Mouse (Mus musculus) CD4-positive, CD25-positive, alpha-beta regulatory T cell, adult 2 months (primary cell): ENCODE results near the gene Tubgcp4.
"Not testable (repeated sequence)": the region's sequence is repeated elsewhere in the genome, so short reads cannot be mapped to it uniquely, and the experiment has no call there.

ENCODE experiments used
- DNase-seq: peaks from one replicate; pipeline ENCODE4 v3.0.0-alpha.2; 2012; ENCODE audit warnings: low read depth, low spot score

The Tubgcp4 gene

DNA sequence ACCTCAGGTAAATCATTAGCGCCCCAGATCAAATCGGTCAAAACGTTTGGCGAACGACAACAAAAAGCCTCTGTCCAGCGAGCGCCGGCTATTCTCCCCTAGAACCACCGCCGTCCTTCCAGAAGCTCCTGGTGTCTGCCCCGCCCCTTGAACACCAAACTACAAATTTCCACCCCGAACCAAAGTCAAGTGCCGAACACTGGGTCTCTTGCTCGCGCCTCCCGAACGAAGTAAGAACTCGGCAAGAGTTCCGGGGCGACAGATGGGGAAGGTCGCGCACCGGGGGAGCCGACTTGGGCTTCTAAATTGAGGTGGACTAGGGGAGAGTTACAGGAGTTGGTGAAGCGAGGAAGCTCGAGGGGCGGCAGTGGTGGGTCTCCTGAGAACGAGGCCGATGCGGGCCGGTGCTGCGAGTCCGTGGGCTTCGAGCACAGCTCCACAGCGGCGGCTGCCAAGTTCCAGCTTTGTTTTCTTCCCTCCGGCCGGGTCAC, at the start of gene Tubgcp4:
TSS of gene Tubgcp4 (plus strand) at position 174 of the 491 bp plus-strand sequence.
- DNase-seq, result peak; percentile 59

DNA sequence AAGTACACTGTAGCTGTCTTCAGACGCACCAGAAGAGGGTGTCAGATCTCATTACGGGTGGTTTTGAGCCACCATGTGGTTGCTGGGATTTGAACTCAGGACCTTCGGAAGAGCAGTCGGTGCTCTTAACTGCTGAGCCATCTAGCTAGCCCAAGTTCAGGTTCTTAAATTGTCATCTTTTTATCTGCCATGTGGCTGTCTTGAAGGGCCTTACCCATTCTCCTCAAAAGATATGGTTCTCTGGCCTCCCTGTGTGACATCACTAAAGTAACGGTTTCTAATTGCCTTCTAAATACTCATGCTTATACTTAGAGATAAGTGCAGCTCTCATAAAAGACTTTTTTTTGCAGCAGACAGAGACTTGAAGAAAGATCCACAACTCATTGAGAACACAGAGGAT, 44.2 kb upstream of the Tubgcp4 start:
- not testable (repeated sequence) for DNase-seq

DNA sequence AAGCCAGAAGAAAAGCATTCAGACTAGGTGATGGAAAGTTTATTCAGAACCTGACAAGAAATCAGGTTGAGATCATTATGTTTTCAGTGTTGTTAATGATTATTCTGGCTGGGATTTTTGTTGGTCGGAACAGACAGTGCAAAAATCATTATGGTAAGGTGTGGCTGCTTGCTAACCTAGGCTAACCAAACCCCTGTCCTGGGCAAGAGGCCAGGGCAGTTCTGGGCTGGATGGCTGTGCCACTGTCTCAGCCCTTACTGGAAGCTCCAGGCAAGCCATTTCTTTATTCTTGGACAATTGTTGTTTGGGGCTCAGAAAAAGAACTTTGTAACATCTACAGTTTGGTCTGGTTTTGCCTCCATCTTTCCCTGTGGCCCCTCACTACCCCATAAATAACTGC, 42.9 kb upstream of the Tubgcp4 start:
- DNase-seq, result no peak

DNA sequence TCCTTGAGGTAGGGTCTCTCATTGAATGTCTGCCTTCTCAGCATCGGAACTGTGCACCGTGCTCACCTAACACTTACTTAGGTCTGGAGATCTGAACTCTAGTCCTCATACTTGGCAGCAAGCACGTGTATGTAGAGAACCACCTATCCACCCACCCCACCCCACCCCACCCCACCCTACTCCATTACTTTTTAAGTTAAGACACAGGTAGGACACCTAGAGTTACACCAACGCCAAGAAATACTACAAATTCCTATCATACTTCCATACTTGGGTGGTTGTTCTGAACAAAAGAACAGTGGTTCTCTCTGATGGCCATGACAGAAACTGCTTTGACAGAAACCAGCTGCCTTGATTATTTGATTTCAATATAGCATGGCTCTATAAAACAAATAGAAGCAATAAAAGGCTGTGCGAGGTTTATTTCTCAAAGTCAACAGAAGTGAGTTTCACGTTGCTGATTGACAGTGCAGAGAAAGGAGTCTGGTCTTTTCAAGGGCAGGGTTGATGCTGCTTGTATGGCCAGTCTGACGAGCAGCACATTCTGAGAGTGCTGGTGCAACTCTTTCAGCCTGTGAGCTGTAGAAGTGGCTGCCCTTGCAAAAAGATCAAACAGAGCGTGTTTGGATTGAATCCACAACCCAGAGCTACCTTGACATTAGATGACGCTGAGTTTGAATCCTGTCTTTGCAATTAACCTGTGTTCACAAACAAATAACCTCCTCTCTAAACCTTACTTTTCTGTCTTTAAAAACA, 41.4 kb upstream of the Tubgcp4 start:
- DNase-seq, result no peak

DNA sequence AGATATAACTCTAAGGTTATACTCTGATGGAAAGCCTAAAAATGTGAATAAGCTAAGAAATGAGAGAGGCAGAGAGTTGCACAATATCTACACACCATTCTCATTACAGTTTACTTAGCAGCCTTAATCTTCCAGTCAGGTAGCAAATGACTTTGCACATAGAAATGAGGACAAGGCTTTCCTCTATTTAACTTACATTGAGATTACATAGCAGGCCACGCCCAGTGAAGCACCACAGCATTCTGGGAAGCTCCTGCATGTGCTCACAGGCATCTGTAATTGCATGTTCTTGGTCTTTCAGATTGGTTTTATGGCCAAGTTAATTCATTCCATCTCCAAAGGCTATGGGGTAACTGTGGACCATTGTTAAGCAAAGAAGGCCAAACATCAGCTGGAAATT, 37.6 kb upstream of the Tubgcp4 start:
- no peak for DNase-seq

DNA sequence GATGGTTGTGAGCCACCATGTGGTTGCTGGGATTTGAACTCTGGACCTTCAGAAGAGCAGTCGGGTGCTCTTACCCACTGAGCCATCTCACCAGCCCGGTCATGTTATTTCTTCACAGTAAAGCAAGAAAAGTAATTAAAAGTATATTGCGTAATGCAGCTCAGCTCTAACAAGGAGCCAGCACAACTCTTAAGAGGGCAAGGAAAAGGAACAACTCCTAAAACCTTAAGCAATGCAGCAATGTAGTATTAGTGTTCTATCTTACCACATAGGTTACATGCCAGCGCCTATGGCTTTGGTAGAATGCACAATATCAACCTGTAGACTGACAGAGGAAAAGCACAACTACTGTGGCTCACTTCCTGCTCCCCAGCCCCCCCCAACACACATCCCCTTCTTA, 33.1 kb upstream of the Tubgcp4 start:
- DNase-seq, result peak; percentile 15

DNA sequence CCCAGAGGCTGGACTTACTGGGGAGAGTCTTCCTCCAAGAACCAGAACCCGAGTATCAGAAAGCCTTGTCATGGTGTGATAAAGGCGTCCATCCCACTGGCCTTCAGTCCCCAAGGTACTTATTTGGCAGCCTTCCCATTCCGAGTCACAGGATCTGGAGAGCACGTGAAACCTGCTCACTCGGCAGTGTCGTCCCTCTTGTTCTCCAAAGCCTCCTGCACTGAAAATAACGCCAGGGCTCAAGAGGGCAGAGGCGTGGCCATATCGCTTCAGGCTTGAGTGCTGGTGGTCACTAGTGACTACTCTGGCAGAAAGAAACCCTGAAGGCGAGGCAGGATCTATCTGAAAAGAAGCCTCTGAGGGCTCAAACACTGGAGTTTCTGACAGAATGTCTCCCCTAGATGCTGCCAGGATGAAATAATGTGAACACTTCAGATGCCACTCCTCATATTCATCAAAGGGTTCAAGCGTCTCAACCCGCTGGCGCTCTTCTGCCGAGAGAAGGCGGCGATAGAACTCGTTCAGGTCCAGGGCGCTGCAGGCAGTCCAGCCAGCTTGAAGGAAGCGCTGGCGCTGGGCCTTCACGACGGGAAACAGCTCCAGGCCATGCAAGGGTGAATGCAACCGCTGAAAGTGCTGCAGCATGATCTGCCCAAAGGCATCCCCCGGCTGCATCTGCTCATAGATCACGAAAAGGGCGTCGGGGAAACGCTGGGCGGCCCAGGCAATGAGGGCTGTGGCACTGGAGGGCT, 31.0 kb upstream of the Tubgcp4 start:
- DNase-seq, result peak; percentile 14

DNA sequence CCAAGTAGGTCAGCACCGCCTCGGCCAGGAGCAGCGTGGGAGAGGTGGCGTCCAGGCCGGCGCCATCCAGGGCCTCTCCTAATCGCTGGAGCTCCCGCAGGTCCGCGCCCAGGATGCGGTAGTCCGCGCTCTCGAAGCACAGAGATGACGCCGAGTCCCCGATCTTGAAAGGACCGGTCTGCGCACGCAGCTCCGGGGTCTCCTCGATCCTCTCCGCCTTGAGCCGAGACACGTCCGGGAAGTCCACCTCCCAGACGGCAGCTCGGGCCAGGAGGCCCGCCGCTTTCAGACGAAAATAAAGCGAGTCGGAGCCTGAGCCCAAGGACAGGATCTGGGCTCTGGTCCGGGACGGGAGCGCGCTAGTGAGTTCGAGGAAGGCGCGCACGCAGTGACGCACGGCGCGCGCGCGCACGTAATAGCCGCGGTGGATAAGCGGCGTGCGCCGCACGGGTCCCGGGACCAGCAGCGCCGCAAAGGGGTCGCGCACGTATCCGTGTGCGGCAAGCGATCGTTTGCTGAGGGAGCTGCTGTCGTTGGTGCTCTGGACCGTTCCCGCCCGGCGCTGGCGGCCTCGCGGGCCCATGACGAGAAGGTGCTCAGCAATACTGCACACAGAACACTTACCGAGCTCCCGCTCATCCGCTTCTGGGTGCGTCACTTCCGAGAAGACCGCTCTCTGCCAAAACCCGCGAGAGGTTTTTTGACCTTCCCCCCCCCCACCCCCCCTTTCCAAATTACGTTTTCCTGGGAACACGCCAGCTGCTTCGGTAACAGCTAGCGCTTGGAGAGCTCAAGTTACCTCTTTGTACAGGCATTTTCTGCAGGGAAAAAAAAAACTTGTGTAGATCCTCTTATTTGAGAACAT, 30.2 kb upstream of the Tubgcp4 start, which contains the start of the genes Adal and Lcmt2:
TSS of gene Adal (plus strand) at position 411 of the 865 bp plus-strand sequence.
TSS of gene Lcmt2 (minus strand) at position 636 of the 865 bp plus-strand sequence.
- DNase-seq, result peak; percentile 92

DNA sequence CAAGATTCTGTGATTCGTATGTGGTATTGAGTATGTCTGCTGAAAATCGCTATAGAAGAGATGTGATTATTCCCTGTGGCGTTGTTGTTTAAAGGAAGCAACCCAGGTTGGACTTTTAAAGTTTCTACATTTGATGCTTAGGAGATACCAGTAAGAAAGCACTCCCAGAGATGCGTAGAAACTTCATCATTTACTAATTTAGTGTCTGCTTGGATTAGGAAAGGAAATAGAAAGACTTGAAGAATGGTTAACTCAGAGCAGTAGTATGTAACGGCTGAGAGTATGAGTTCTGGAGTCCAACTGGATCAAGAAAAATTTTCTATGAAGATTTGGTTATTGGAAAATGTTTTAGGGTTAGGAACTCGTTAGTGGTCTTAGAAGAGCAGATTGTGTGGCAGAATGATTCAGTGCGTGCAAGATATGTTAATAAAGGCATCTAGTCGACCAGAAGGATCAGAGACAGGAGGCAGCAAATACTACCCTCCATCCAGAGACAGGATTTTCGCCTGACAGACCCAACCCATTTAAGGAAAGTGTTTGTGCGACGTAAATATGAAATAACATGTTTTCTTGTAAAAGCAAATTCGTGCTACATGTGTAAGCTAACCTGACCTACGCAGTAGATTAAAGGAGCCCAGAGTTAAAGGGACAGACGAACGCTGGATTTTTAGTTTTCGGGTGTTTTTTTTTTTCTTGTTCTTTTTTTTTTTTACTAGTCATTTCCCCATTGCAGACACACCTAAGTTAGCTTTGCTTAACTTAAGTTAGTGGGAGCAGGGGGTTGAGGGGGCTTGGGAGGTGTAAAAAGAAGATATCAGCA, 29.0 kb upstream of the Tubgcp4 start:
- DNase-seq, result no peak

DNA sequence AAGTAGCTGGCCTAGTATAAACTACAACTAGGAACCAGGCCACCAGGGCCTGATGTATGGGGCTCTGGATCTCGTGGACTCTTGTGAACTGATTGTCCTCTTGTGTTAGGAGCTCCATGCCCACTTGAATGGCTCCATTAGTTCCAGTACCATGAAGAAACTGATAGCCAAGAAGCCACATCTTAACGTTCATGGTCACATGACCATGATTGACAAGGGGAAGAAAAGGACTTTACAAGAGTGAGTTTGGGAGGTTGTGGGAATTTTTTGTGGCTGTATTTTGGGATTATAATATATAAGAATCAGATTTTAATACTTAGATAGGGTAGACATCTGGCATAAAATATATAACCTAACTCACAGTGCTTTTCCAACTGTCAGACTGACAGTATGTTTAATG, 28.0 kb upstream of the Tubgcp4 start:
- no peak for DNase-seq

DNA sequence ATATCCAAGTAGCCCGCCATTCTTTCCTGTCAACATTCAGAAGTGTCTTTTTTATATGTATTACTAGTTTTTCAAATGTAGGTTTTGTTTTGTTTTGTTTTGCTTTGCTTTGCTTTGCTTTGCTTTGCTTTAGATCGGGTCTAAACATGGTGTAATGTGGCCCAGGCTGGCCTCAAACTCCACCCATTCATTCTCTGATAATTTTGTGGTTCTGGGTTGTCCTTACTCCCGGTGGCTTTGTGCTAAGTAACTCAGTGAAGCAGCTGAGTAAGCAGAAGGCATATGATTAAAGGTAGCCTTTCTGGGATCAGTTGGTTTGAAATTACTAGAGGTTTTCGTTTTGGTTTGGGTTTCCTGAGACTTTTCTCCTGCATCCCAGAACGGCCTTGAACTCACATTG, 20.8 kb upstream of the Tubgcp4 start:
- DNase-seq, result no peak

DNA sequence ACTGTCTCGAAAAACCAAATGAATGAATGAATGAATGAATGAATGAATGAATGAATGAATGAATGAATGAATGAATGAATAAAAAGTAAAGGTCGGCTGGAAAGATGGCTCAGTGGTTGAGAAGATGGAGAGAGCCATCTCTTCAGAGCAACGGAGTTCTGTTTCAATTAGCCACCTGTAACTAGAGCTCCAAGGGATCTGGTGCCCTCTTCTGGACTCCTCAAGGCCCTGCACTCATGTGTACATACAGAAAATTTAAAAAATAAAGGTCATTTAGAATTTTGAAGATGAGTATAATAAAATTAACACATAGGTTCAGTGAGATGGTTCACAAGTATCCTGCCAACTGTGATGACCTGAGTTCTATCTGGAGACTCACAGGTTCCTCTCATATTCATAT, 17.4 kb upstream of the Tubgcp4 start:
- peak; percentile 41 for DNase-seq

DNA sequence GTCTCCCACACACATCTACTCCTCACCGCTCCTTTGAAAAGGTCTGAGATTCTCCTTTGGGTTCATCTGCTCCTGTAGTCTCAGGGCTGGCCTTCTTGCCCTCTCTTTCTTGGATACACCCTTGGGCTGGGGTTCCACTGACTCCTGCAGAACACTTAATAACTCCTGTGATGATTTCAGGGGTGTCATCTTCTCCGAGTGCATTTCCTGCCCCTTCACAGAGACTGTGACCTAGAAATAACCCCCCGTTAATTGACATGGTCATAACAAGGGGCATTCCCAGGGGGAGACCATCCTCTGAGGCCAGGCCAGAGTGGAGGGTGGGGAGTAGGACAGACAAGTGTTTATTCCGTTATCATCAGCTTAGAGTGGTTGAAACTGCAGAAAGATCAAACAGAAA, 1.3 kb upstream of the Tubgcp4 start:
- peak; percentile 10 for DNase-seq

DNA sequence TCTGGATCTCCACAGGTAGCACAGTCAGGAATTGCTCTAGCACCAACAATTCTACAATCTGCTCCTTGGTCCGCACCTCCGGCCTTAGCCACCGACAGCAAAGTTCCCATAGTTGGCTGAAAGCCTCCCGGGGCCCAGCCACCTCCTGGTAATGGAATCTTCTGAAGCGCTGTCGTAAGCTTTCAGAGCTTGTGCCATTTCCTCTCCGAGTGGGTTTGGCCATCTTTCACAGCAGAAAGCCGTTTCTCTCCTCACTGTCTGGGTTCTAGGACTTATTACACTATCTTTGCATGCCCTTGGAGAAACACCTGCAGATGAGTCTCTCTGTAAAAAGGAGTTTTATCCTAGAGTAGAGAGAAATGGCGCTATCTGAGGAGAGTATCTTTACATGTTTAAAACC, 552 bp upstream of the Tubgcp4 start:
- DNase-seq, result peak; percentile 51

DNA sequence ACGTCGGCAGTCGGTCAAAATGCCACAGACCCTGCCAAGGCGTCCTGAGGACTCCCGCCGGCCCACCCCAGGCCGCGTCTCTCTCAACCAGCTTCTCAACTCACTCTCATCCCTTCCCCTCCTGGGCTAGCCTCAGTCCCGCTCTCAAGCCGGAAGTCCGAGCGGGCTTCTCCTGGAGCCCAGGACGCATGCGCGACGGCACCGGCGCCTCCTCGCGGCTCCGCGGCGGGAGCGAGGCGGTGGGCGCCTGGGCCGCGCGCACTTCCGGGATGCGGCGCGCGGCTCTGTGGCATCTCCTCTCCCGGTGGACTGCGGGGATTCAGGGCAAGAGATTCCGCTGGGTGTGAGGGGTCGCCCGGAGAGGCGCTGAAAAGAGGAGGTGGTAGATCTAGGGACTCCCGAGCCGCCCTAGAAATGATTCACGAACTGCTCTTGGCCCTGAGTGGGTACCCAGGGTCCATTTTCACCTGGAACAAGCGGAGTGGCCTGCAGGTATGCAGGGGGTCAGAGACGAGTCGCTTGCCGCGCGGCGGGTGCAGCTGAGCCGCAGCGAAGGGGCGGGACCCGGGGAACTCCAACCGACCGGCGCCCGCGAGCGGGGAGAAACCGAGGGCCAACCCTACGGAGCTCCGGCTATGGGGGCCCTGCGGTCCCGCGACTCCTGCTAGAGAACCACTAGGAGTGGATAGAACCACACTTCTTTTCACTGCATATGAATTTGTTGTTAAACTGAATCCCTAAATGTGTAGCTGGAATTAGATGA, 707 bp downstream of the Tubgcp4 start, which contains the start of gene Zscan29:
TSS of gene Zscan29 (minus strand) at position 146 of the 763 bp plus-strand sequence.
- peak; percentile 94 for DNase-seq

DNA sequence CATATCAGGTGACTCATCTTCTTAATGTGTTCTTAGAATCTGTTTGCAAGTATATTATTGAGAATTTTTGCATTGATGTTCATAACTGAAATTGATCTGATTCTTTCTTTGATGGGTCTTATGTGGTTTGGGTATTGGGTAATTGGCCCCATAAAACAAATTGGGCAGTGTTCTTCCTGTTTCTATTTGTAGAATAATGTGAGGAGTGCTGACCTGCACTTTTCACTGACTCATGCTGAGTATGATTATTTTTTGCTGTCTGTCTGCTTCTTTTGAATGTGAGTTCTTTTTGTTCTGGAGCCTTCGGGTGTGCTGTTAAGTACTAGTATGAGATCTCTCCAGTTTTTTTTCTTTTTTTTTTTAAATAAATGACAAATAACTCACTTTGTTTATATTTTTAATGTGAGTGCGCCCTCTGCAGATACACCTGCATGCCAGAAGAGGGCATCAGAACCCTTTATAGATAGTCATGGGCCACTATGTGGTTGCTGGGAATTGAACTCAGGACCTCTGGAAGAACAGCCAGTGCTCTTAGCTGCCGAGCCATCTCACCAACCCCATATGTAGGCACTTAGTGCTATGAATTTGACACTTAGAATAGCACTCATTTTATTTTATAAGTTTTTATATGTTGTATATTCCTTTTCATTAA, 8.5 kb downstream of the Tubgcp4 start:
- DNase-seq, result peak; percentile 23

DNA sequence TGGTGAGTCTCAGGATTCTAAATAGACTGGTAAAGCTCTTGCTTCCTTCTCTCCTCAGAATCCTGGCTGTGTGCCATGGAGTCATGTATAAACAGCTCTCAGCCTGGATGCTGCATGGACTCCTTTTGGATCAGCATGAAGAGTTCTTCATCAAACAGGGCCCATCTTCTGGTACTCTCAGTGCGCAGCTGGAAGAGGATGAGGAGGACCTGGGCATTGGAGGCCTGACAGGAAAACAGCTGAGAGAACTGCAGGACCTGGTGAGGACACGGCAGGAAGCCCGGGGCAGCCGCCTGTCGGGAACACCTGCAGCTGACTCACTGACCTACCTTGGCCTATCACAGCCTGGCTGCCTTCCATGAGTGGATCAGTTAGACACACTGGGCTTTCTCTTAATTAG, 13.0 kb downstream of the Tubgcp4 start:
- no peak for DNase-seq

DNA sequence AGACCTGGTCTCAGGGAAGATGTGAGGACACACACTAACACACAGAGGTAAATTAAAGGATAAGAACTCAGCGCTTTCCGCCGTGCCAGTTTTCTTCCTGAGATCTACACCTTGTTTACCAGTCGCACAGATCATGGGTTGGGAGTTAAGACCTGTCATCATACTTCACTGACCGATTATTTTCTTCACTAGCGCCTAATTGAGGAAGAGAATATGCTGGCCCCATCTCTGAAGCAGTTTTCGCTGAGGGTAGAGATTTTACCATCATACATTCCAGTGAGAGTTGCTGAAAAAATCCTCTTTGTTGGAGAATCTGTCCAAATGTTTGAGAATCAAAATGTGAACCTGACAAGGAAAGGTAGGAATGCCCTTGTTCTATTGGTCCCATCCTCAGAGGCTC, 13.7 kb downstream of the Tubgcp4 start:
- DNase-seq, result no peak

DNA sequence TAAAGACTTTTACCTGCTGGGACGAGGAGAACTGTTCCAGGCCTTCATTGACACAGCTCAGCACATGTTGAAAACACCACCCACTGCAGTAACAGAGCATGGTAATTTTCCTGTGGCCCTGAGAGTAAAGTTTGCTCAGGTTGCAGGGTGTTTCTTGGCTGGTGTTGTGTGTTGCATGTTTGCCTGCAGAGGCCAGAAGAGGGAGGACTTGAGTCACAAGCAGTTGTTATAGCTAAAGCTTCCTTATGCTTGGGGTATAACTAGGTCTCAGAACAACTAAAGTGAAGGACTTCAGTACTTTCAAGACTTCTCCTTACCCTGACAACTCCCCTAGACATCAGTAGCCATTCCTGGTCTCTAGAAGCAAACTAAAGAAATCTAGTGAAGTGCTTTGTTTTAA, 18.1 kb downstream of the Tubgcp4 start:
- DNase-seq, result peak; percentile 15

DNA sequence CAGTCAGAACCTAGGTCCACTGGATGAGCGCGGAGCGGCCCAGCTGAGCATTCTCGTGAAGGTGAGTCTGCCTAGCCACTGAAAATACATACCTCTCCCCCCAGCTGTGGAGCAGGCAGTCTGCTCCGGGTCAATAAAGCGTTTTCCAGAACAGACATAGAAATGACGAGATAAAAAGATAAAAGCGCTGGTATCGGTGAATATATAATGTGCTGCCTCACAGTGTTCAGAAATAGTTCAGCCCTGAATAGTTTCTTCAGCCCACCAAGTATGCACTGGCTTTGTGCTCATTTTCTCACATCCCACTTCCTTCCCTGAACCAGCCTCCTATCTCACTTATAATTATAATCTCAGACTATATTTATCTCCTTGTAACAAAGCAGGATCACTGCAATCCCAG, 25.0 kb downstream of the Tubgcp4 start:
- no peak for DNase-seq
